Mouse (Mus musculus) heart, adult 11 months (tissue): Measurements from ENCODE around the gene 2310034C09Rik.
A peak's percentile ranks its signal among the peaks of the same experiment; 100 is the strongest.
"Not testable (repeated sequence)": the region's sequence is repeated elsewhere in the genome, so short reads cannot be mapped to it uniquely, and the experiment has no call there.

Experiments
- DNase-seq: peaks from one replicate; pipeline ENCODE4 v3.0.0; 2022

2310034C09Rik gene

GRCm38 (mm10) chr16:88758547-88758946, at the start of gene 2310034C09Rik:
2310034C09Rik (plus strand) TSS chr16:88758847.
- not testable (repeated sequence) for DNase-seq

DNA sequence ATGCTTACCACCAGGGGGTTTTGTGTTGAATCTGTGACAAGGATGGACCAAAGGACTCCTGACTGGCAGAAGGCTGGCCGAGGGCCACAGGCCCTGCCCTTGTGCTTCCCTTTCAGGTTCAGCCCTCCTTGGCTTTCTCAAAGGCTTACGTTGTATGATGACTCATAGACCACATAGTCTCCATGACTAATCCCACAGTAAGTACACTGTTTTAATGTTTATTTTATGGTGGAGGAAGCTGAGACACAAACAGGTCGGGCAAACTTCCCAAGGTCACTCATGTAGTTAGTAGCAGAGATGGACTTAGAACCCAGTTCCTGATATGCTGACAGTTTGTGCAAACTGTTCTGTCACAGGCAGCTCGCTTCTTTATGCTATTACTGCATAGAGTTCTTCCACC, 47.9 kb upstream of the 2310034C09Rik start:
- DNase-seq, result no peak

DNA sequence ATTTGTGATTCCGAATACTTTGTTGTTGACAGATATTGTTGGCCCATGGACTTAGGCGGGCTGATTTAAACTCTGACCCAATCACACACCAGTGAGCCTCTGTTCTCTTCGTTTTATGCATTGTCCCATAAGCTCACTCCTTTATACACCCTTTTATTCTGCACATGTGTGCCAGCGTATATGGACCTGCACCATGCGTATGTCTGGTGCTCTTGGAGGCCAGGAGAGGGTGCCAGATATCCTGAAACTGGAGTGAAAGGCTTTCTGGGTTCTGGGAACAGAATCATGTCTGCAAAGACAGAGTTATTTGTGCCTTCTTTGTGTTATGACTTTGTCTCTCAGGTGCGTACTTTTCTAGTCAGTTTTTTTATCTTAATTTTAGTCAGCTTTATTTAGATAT, 47.4 kb upstream of the 2310034C09Rik start:
- DNase-seq, result no peak

DNA sequence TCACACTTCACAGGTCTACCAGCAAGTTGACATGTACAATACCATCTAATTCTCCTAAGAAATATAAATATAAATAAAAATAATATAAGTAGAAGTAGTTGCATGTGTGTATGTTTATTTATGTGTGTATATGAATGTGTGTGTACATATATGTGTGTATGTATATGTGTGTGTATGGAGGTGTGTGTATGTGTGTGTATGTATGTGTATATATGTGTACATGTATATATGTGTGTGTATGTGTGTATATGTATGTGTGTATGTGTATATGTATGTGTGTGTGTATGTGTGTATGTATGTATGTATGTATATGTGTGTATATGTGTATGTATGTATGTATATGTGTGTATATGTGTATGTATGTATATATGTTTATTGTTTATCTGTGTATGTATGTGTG, 42.1 kb upstream of the 2310034C09Rik start:
- no peak for DNase-seq

- no peak for DNase-seq
Observed at GRCm38 (mm10) chr16:88720031-88720430, 38.6 kb upstream of the 2310034C09Rik start.

DNA sequence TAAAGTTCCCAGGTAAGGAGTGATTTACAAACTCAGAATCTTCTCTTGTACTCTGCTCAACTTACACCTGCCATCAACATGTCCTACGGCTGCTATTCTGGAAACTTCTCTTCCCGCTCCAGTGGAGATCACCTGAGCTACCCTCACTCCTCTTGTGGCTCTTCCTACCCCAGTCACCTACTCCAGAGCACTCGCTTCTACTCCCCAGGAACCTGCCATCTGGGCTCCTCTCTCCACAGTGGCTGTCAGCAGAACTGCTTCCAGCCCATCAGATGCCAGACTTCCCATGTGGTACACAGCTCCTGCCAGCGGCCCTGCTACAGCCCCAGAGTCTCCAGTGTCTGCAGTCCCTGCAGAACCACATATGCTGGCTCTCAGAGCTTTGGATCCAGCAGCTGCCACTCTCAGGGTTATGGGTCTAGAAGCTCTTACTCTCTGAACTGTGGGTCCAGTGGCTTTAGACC, 29.8 kb upstream of the 2310034C09Rik start, which contains the start of gene Krtap13-1:
Krtap13-1 (plus strand) TSS at position 51 of the 464 bp plus-strand sequence.
- no peak for DNase-seq

DNA sequence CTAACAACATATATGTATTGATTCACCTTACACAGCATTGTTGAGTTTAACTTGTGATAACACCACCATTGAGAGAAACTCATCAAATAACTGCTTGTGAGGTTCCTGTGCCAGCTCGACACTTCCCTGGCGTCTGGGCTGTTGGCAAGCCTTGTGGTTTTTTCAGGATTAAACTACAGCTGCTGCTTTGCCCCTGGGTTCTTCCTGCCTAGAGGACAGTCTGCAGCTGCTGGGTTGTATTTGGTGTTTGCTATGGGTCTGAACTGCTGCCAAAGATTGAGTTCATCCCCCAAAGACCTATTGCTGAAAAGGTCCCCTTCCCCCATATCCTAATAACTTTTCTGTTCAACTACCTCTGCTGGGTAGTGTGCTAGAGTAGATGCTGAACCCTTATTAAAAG, 23.3 kb upstream of the 2310034C09Rik start:
- DNase-seq, result no peak

- DNase-seq, result peak; percentile 64
Observed at GRCm38 (mm10) chr16:88744750-88745340, 13.8 kb upstream of the 2310034C09Rik start.

GRCm38 (mm10) chr16:88747943-88748342, 10.7 kb upstream of the 2310034C09Rik start:
- DNase-seq, result no peak

GRCm38 (mm10) chr16:88751535-88751934, 7.1 kb upstream of the 2310034C09Rik start, which contains the start of gene Krtap13:
Krtap13 (minus strand) TSS chr16:88751635.
- DNase-seq, result peak; percentile 1

DNA sequence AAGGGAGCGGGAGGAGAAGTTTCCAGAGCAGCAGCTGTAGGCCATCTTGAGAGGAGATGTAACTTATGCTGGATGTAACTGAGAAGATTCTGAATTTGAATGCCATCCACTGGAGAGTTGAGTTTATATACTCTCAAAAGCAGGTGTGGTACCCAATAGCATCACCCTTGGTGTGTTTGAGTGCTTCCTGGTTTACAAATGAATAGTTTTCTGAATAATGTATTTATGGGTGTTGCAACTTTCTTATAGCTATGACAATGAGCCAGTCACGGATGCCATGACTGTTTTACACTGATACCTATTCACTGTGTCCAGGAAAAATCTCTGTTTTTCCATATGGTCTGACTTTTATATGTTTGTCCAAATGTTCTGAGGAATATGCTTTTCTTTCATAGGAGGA, 15.5 kb downstream of the 2310034C09Rik start, which contains the start of gene 2310057N15Rik:
2310057N15Rik (minus strand) TSS at position 101 of the 400 bp plus-strand sequence.
- peak; percentile 33 for DNase-seq

DNA sequence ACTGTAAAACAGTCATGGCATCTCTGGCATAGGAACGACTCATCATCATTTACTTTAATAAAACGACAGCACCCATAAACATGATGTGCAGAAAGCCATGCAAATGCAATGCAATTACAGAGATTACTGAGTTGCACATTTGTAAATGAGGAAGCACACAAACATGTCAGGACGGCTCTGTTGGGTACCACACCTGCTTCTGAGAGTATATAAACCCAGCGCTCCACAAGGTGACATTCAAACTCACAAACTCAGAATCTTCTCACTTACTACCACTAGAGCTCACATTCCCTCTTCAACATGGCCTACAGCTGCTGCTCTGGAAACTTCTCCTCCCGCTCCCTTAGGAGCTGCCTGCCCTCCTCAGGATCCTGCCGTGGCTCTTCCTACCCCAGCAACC, 18.9 kb downstream of the 2310034C09Rik start, which contains the start of gene Gm5965:
Gm5965 (plus strand) TSS at position 301 of the 400 bp plus-strand sequence.
- no peak for DNase-seq

- DNase-seq, result no peak
Observed at GRCm38 (mm10) chr16:88786786-88787185, 28.1 kb downstream of the 2310034C09Rik start.
